Mouse (Mus musculus): ENCODE results near the gene Gm6592. TPM values are rescaled to one million over a fixed set of nuclear protein-coding genes. Genes with fewer than 3 reads are reported as not detected.
"Not testable (repeated sequence)": the region's sequence is repeated elsewhere in the genome, so short reads cannot be mapped to it uniquely, and the experiment has no call there.

The Gm6592 gene
- not detected for total RNA-seq (2021)
- long read RNA-seq, experiment 1 = 0 reads
- long read RNA-seq, experiment 2 = 0 reads

DNA sequence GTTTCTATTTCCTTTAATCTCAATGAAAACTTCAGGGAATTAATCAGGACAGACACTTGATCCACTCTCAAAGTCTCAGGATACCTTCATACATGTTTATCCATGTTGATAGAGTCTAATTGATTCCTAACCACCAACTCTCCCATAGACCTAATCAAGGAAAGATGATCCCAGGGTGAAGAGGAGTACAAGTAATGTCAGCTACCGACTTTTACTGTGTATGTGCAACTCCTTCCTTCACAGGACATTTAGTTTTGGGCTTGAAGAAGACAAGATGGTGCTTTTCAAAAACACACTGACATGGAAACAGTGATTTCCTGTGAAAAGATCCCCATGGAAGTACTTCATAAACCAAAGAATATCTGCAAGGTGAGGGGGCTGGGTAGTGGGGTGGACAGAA is at the start of gene Gm6592:
Gene Gm6592, plus strand, starts transcription at position 301 of the 400 bp plus-strand sequence.
- DNase-seq (ENCODE audit: low spot score in 2 of 2) = no peak

DNA sequence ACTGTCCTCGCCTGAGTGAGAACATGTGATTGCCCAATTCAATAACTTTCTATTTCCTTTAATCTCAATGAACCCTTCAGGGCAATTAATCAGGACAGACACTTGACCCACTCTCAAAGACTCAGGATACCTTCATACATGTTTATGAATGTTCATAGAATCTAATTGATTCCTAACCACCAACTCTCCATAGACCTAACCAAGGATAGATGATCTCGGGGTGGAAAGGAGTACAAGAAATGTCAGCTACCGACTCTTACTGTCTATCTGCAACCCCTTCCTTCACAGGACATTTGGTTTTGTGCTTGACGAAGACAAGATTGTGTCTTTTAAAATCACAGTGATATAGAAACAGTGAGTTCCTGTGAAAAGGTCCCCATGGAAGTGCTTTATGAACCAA is 40.4 kb upstream of the Gm6592 start, which contains the start of gene Ssxb5:
Gene Ssxb5, plus strand, starts transcription at position 301 of the 400 bp plus-strand sequence.
- DNase-seq (ENCODE audit: low spot score in 2 of 2) = not testable (repeated sequence)

DNA sequence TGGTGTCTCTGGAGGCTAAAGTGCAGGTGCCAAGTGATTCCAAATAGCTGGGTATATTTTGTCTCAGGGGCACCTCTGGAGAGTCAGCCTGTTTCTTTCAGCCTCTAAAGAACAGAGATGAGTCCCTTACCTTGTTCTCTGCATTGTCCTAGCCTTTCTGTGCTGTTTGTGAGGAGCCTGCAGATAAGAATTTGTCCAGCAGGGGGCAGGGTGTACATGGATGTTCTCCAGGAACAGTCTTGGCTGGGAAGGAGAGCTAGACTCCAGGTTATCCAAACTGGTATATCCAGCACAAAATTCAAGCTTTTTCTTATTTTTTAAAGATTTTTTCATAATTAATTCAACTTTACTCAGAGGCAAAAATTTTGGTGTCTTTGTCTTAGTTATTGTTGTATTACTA is 11.8 kb upstream of the Gm6592 start:
- DNase-seq (ENCODE audit: low spot score in 2 of 2) = peak; percentile 19 to 29

DNA sequence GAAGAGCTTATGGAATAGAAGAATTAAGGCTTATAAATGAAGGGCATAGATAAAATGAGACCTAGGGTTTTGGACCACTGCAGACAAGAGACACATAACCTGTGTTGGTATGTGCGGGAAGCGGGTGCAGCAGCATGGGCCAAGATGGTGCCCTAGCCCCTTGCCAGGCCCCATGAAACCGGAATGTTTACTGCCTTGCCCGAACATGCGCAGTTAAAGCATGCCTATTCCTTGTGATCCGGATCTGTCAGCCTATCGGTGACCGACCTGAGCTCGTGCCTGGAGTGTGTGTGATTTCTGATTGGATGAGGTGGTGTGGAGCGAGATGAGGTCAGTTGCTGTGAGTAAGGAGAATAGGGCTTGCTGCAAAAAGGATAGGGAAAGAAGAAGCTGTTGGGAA is 8.7 kb downstream of the Gm6592 start:
- DNase-seq (ENCODE audit: low spot score in 2 of 2) = no peak

DNA sequence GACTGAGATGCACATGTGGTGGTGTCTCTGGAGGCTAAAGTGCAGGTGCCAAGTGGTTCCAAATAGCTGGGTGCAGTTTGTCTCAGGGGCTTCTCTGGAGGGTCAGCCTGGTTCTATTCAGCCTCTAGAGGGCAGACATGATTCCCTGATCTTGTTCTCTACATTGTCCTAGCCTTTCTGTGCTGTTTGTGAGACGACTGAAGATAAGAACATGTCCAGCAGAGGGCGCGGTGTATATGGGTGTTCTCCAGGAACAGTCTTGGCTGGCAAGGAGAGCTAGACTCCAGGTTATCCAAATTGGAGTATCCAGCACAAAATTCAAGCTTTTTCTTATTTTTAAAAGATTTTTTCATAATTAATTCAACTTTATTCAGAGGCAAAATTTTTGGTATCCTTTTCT is 20.5 kb downstream of the Gm6592 start:
- peak; percentile 23 to 55 for DNase-seq (ENCODE audit: low spot score in 2 of 2)

DNA sequence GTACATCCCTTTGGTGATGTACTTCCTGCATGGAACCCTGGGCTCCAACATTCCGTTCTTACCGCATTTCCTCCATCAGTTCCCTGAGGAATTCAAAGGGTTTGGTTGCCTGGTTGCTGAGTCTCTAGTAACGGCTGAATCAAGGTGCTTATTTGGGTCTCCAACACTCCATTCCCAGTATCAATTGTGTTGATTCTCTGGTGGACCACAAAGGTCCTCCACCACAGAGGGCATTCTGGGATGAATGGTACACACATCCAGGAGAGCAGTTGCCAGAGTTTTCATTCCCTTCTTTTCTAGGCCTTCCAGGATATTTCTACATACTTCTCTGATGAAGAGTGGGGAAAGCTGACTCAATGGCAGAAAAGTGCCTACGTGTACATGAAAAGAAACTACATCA is 30.2 kb downstream of the Gm6592 start, which contains the start of gene Gm5751:
Gene Gm5751, plus strand, starts transcription at position 301 of the 400 bp plus-strand sequence.
- DNase-seq (ENCODE audit: low spot score in 2 of 2) = not testable (repeated sequence)

DNA sequence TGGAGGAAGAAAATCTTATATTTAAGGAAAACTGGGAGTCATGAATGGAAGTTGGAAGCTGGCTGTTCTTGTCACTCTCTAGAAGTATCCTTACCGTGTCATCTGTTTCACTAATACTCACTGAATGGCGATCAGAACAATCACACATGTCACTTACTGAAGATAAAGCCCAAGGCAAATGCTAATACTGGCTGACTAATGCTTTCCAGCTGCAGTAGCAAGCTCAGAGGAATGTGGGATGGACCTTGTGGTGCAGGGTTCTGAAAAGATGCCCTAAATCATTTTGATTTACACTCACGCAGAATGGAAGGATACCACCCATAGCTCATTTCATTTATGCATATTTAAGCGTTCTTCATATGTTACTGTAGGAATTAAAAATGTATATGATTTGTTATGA is 40.5 kb downstream of the Gm6592 start:
- DNase-seq (ENCODE audit: low spot score in 2 of 2) = no peak

DNA sequence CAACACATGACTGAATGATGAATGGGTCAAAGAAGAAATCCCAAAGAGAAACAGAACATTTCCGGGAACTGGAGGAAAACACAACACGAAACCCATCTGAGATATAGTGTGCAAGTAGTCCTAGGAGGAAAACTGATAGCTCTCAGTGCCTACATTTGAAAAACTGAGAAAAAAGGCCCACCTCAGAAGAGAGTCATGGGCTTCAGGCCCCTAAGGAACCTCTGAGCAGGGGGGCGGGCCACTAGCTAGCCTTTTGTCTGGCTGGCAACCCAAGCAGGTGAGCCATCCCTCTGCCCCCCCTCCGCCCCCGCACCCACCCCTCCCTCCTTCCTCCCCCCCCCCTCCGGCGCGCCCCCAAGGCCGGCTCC is 48.2 kb downstream of the Gm6592 start:
- DNase-seq (ENCODE audit: low spot score in 2 of 2) = no peak

DNA sequence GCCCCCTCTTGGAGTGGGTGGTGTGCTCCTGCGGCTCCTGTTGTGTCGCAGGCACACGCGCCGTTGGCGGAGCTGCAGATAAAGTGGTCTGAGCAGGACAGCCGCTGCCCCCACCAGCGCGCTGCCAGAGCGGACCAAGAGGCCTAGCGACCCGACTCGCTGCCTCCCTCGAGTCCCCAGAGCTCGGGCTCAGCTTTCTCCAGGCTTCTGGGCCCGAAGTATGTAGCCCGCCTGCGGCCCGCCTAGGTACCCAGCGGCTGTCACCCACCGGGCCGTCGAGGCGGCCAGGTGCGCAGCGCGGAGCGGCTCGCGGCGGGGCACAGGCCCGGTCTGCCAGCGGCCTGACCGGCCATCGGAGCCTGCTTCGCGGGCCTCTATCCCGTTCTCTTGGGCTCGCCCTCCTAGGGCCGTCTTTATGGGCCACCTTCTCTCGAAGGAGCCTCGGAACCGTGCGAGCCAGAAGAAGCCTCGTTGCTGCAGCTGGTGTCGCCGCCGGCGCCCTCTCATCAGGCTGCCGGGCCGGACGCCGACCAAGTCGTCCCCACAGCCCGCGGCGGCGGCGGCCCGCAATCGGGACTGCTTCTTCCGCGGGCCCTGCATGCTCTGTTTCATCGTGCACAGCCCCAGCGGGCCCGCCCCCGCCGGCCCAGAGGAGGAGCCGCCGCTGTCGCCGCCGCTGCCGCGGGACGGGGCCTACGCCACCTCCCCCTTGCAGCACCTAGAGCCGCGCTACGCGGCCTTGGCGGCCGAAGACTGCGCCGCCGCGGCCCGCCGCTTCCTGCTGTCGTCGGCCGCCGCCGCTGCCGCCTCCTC is 48.8 kb downstream of the Gm6592 start, which contains the start of gene B630019K06Rik:
Gene B630019K06Rik, plus strand, starts transcription at position 40 of the 813 bp plus-strand sequence.
- DNase-seq (ENCODE audit: low spot score in 2 of 2) = peak; percentile 58 to 59

DNA sequence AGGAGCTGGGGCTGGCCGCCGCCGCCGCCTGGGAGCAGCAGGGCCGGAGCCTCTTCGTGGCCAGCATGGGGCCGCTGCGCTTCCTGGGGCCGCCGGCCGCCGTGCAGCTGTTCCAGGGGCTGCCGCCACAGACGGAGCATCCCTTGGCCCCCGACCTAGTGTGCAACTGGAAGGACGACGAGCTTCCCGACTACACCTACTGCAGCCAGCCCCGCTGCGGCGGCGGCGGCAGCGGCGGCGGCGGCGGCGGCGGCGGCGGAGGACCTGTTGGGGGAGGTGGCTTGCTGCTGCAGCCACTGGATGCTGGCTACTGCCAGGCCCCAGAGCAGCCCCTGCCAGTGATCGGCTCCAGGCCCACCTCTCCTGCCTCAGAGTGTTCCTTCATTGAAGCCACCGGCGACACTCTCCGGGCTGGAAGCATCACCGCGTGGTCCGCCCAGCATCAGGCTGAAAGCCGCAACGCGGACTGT is 49.4 kb downstream of the Gm6592 start:
- DNase-seq (ENCODE audit: low spot score in 2 of 2) = peak in 1 of 2 experiments; percentile 13

Other genes with a start within 250 kb of the Gm6592 start
- not detected for gene Ssxb8, start 153.2 kb upstream of the Gm6592 start, total RNA-seq (2021)
- gene Ssx9, start 95.6 kb upstream of the Gm6592 start, total RNA-seq (2021) = not detected
- gene Ssxb5, start 40.3 kb upstream of the Gm6592 start, total RNA-seq (2021) = not detected
- not detected for gene Gm5751, start 30.3 kb downstream of the Gm6592 start, total RNA-seq (2021)
- gene B630019K06Rik, start 48.4 kb downstream of the Gm6592 start, total RNA-seq (2021) = 1 to 10 TPM; 3.0 to 3.1 TPM
- not detected for gene Fthl17b, start 119.0 kb downstream of the Gm6592 start, total RNA-seq (2021)
- gene Fthl17c, start 132.6 kb downstream of the Gm6592 start, total RNA-seq (2021) = not detected
- not detected for gene Fthl17d, start 142.8 kb downstream of the Gm6592 start, total RNA-seq (2021)
- not detected for gene Fthl17e, start 189.5 kb downstream of the Gm6592 start, total RNA-seq (2021)
- not detected for gene Fthl17f, start 219.0 kb downstream of the Gm6592 start, total RNA-seq (2021)